Mouse (Mus musculus): ENCODE measurements around the gene Sult6b2.

Sult6b2 gene

DNA sequence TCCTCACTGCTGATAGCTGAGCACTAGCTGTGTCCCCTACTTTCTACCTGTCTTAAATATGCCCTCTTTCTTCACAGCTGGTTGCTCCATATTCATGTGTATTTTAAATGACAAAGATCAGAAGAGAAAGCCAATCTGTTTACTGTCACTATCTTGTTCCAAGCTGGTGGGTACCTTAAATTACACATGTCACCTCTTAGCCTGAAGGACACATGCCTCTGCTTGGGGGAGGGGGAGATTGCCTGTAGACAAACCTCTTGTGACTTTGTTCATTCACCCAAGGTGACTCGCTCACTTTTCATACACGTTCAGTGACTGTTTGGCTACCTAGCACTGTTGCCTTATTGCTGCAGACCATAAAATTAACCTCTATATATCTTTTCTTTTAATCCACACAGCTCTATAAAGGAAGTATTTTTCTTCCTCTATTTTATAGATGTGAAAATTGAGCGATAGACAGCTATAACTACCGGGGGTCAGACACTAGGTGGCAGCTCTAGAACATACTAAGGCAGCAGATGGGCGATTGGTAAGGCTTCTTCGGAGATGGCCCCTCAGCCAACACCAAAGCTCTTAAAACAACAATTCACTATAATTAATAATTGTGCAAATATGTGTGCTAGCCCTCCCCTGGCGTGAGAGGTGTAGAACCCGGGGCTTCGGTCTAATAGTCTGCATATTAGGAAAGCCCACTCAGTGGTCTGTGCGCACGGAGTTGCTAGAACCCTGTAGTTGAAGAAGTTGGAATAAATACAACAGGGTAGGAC is 25.1 kb downstream of the Sult6b2 start:
- DNase-seq (ENCODE audit: low spot score) = no peak

DNA sequence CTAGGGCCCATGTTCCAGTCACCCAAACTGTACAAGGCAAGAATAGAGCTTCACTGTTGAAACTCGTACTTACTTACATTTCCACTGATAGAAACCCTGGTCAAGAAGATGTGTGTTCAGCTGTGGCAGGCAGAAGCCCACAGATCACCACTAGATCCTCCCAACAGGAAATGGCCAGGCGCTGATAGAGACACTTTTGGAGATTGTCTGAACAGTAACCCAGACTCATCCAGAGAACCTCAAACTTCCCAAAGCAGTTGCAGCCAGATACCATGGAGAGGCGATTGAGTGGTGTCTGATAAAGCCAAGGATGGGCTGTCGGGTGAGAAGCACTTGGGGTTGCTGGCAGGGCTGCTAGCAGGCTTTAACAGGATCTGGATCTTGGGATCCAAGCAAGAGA is 27.4 kb downstream of the Sult6b2 start:
- no peak for DNase-seq (ENCODE audit: low spot score)

DNA sequence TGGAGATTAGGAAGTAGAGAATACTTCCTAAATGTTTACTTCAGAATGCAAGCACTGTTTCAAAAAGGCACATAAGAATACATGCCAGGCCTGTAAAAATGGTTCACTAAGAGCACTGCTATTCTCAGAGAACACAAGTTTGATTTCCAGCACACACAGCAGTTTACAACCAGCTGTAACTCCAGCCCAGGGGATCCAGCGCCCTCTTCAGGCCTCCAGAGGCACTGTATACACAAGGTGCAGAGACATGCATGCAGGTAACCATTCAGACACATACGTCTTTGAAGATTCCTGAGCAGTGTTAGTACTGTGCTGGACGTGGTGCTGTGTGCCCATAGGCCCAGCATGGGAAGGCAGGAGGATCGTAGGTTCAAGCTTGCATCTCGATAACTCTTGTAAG is 30.7 kb downstream of the Sult6b2 start:
- no peak for DNase-seq (ENCODE audit: low spot score)

DNA sequence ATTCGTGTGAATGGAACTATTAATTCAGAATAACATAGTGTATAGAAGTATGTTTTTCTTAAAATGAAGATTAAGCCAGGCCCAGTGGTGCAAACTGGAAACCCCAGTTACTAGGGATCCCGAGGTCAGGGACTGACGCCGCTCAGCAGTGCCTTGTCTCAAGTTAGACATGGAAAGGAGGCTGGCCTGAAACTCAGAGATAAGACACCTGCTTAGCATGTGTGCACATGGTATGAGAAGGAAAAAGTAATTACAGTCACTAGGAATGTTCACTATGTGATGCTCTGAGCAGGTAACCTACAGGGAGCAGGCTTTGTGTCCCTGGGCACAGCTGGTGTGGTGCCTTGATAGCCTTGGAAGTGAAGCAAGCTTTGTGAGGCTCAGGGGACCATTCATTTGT is 32.7 kb downstream of the Sult6b2 start:
- DNase-seq (ENCODE audit: low spot score) = no peak

DNA sequence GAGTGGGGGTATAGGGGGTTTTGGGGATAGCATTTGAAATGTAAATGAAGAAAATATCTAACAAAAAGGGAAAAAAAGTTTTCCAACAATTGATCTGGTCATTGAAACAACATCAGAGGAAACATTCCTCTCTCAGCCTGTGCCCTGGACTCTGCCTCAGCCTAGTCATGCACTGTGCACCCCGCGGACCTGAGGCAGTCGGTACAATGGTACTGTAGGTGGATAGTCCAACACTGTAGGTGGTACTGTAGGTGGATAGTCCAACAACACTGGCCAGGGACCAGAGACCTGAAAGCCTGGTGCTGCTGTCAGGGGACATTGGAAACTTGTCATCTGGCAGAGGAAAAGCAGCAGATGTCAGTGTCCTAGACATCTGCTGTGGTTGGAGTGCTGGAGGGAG is 34.4 kb downstream of the Sult6b2 start:
- no peak for DNase-seq (ENCODE audit: low spot score)

DNA sequence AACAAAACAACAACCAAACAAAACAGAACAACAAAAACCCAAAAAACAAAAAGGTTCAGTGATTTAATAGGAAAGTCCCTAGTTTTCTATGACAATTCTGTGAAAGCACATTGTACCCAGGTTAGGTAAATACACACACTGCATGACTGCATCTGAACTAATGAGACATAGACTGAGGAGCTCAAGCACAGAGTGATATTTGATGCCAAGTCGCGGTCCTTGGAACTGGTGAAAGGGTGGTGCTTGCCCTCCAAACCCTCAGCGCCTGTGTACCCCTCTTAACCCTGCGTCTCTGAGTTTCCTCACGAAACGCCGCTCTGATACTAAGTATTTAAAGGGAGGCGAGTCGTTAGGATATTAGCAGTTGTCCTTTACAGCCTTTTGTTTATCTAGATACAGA is 37.0 kb downstream of the Sult6b2 start:
- DNase-seq (ENCODE audit: low spot score) = no peak

DNA sequence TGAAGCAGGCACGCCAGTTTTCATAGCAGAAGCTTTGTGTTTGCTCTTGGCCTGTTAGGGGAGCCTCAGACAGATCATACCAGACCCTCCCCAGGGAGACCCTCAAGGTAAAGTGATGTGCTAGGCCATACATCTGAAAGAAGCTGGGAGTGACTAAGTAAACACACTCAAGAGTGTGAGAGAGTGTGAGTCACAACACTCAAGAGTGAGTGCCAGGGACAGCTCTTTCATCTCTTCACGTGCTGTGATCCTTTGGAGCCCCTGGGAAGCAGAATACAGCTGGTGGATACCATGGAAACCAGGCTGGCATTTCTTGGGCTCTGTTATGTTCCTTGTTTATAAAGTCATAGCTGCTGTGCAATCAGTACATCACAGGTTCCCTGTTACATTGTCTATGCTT is 39.4 kb downstream of the Sult6b2 start:
- DNase-seq (ENCODE audit: low spot score) = no peak

DNA sequence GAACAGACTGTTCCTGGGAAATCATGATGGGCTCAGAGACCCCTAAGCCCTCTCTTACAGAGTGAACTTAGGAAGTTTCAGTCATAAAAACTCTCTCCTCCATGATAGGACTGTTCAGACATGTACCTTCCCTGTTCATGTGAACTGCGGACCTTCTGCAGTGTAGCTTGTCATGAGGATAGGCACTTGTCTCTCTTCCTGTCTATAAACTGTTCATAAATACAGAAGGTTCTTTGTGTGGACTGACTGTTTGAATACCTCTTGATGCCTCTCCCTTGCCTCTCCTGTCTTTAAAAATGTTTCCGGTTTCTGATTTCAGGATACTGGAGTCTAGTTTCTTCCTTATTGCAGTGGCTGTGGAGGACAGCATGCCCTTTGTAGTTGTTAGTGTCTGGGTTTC is 44.7 kb downstream of the Sult6b2 start:
- DNase-seq (ENCODE audit: low spot score) = no peak

DNA sequence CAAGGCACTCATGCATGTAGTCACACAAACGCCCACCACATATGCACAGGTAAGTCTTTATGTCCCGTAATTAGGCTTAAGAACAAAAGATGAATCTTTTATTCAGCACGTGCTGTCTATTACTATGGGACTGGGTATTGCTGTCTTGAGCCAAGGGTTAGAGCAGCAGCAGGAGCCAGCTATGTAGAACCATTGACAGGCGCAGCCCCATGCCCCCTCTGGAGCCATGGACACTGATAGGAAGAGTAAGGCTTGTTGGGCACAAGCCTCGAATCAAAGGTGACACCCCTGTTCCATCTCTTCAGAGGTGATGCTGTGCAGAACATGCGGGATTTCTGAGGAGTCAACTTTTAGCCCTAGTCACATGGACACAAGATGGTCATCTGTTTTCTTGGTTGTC is 45.7 kb downstream of the Sult6b2 start:
- no peak for DNase-seq (ENCODE audit: low spot score)

DNA sequence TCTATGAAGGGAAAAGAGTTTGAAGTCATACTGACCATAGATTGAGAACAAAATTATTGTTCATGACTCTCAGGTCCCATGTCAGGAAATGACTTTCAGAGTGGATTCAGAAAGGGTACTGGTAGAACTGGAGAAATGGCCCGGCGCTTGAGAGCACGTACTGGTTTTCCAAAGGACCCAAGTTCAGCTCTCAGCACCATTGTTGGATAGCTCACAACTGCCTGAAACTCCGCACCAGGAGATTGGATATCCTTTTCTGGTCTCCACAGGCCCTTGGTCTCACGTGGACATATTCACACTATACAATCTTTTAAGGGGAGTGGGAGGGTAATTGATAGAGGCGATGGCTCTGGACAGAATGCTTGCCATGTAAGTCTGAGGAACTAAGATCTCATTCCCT is 46.3 kb downstream of the Sult6b2 start:
- no peak for DNase-seq (ENCODE audit: low spot score)

DNA sequence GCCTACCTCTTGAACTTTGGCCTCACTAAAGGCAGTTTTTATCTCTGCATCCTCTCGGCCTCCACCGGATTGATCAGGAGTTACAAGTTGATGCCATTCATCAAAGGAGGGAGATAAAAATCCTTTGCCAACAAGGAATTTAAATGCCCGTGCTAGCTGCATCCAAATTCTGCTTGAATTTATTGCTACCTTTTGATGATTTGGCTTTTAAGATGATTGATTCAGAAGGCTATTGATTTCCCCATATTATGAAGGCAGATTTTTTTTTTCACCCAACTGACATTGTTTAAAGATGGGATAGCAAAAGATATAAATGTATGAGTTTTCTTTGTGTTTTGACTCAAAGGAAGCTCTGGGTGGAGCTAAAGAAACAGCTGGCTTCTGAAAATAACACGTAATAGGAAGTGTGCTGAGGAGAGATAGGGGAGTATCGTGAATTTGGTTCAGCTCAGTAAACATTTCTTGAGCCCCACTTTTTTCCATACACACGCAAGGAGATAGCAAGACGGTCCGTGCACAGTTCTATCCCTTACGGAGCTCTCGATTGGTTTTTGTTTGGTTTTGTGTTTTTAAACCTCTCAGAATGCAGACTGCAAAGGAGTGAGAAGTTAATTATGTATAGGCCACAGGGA is 46.9 kb downstream of the Sult6b2 start:
- DNase-seq (ENCODE audit: low spot score) = no peak

DNA sequence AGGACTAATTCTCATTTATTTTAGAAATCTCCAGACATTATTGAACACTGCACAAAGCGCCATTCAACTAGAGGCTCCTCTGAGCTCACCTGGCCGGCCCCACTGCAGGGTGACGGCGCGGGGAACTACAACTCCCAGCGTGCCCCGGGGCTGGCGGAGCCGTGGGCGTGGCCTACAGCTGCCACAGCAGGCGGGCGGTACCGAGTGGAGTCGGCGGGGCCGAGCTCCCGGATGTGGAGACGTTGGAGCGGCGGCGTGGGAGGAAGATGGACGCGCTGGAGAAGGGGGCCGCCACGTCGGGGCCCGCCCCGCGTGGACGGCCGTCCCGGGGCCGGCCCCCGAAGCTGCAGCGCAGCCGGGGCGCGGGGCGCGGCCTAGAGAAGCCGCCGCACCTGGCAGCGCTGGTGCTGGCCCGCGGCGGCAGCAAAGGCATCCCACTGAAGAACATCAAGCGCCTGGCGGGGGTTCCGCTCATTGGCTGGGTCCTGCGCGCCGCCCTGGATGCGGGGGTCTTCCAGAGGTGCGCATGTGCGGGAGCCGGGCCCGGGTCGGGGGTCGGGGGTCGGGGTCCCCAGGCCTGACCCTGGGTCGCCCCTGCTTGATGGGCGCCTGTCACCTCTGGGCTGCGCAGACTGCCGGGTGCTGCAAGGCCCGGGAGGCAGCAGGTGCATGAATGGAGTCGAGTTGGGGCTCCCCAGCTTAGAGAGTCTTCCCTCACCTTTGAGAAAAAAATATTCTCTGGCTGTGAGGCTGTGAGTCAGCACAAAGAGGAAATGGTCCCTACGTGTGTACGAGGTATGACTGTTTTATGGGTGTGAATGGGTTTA is 47.6 kb downstream of the Sult6b2 start, which contains the start of gene Cmas:
Gene Cmas, plus strand, starts transcription at position 180 of the 827 bp plus-strand sequence.
- peak; percentile 89 for DNase-seq (ENCODE audit: low spot score)

DNA sequence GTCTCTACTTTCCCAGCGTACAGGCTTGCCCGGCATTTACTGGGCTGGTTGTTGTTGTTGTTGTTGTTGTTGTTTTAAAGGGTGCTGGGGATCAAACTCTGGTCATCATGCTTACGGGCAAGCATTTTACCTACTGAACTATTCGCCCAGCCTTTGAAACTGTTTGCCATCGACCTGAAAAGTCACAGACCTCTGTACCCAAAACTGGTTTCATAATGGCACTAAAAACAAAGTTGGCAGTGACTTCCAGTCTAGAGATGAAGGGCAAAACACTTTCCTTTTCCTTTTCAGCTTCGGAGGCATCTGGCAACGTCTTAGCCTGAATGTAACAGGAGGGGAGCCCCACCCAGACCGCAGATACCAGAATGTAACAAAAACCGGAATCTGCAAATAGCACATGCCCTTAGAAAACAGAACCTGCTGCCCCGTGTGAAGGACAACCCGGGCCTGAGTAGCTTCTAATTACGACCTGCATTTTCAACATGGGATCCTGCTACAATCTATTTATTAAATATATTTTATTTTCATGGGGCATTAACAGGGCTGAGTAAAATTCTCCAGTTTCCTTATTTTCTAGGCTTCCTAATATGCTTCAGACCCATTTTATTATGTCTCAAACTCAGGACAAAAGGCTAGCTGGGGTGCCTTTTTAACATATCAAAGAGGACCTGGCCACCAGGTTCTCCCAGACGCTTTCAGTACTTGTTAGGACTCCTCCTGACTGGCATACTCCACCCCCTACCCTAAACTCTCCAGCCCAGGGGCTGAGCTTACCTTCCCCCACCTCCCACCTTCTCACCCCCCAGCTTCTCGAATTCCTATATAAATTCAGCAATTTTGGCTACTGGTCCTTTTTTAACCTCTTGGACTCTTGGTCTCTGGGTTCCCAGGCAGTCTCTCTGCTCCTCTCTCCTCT is 51.7 kb downstream of the Sult6b2 start:
- no peak for DNase-seq (ENCODE audit: low spot score)

DNA sequence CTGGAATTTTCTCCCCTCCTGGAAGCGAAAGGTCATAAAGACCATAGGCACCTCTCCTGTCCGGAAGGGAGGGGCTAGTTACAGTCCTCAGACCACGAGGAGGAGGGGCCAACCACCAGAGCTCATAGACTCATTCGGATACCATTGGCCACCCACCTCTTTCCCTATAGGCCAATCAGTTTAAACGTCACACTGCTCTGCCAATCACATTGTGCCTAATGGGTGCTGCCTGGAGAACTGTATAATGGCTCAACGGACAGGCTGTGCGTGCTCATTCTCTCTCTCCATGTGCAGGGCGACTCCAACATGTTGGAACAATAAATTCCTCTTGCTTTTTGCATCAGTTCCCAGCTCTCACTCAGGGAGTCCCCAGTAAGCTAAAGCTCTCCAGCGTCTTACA is 52.9 kb downstream of the Sult6b2 start:
- DNase-seq (ENCODE audit: low spot score) = no peak

DNA sequence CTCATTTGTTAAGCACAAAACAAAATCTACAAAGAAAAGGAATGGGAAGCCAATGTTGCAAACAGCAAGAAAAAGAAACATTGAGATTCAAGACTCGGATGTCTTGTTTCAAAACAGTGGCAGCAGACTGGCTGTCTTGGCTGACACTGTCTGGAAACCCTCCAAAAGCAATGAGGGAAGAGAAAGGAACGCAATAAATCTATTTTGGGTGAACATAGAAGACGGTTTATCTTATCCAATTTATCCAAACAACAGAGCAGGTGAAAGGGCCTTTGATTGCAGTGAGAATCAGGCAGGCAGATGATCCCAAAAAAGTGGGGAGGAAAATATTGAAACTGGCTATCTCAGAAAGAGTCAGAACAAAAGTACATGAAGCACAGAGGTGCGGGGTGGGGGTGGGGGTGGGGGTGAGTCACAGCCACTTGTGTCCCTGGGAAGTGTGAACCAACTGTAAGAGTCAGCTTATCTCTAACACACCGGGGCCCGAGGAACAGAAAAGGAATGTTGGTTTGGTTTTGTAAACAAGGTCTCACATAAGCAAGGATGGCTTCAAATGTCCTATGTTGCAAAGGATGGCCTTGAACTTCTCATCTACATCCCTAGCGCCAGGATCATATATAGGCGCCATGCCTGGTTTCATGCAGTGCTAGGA is 56.1 kb downstream of the Sult6b2 start:
- DNase-seq (ENCODE audit: low spot score) = no peak

DNA sequence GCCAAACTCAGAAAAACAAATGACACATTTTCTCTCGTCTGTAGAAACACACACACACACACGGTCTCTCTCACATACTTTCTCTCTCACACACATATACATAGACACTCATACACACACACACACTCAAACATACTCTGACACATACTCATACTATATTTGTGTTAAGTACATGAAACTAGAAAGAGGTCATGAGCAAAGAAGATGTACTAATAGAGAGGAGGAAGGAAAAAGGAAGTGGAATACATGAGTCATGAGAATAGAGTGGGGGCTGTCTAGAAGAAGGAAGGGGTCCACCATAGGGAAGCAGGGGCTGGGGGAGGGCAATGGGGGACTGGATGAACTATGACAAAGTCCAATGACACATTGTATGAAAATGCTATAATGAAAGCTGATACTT is 57.1 kb downstream of the Sult6b2 start:
- DNase-seq (ENCODE audit: low spot score) = no peak

DNA sequence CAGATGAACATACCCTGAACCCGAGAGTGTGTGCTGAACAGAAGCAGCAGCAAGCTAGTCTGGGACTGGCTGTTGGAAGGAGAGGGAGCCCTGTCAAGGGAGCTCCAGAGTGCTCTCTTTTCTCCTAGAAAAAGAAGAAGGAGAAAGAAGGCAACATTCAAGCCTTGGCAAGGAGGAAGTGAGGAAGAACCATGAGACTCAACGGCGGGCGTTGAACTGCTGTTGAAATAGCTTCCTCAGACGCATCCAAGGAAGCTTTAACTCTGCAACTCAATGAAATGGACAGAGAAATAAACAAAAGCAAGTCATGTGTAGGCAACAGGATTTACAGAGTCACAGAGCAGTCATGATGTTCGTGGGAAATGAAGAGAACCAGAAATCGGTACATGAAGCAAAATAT is 57.5 kb downstream of the Sult6b2 start:
- no peak for DNase-seq (ENCODE audit: low spot score)

DNA sequence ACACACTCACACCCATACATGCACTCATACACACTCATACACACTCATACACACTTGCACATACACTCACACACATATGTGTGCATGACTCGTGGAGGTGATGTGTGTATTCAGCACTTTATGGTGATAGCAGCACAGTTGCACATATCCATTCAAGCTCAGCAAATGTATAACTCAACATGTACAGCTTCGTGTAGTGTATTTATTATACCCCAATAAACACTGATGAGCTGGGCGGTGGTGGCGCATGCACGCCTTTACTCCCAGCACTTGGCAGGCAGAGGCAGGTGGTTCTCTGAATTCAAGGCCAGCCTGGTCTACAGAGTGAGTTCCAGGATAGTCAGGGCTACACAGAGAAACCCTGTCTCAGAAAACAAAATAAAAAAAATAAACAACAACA is 58.8 kb downstream of the Sult6b2 start:
- no peak for DNase-seq (ENCODE audit: low spot score)

DNA sequence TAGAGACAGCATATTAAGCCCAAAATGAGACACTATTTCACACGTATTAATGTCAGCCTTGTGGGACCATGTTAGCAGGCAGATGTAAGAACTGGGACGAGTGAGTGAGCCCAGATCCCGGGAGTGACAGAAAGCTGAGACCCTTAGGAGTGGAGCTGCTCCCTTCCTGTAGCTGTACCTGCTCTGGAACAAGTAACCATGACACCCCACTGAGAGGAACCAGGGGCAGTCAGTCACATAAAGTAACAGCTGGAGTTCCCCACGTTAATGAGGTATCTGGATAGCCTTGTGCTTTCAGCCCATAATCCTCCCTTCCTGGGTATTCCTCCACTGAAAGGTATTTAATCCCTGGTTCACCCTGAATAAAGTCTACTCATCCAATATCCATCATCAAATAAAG is 61.1 kb downstream of the Sult6b2 start:
- DNase-seq (ENCODE audit: low spot score) = no peak

DNA sequence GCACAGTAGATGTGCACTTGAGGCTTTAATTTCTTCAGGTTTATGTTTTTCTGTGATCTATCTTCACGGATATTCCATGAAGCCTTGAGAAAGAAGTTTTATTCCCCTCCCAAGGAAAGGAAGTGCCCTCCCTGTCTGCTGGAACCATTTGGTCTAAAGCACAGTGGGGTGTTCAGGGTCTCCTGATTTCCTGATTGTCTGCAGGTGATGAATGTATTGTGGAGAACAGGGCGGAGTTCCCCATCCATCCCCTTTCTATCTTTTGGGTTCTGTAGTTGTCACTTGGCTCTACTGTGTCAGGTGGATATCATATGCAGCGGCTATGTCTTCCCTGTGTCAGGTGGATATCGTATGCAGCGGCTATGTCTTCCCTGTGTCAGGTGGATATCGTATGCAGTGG is 62.5 kb downstream of the Sult6b2 start:
- no peak for DNase-seq (ENCODE audit: low spot score)

DNA sequence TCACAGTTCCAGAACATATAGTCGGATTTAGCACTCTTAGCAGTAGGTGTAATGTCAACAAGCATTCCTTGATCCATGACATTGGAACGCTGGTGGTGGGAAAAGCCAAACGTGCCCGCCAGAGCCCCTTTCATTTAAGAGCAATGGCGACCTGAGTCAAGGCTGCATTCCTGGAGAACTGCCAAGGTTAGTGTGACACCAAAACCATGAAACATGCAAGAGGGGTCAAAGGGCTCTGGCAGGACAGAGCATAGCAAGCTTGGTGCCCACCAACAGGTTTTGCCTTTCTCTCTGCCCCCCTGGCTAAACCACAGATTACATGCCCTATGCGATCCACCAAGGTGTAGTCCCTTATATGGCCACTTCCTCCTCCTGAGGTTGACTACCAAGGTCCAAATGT is 65.7 kb downstream of the Sult6b2 start:
- DNase-seq (ENCODE audit: low spot score) = no peak

All from yolk sac, embryonic 10.5 days (tissue).